Mouse (Mus musculus): Measurements from ENCODE around the gene Cst9. TPM values are rescaled to one million over a fixed set of nuclear protein-coding genes. Genes with fewer than 3 reads are reported as not detected.

Gene Cst9
- not detected in 2 replicates for polyA plus RNA-seq (2014; fragmentation: Nextera tagmentation; extraction: Ambion mirVana)

DNA sequence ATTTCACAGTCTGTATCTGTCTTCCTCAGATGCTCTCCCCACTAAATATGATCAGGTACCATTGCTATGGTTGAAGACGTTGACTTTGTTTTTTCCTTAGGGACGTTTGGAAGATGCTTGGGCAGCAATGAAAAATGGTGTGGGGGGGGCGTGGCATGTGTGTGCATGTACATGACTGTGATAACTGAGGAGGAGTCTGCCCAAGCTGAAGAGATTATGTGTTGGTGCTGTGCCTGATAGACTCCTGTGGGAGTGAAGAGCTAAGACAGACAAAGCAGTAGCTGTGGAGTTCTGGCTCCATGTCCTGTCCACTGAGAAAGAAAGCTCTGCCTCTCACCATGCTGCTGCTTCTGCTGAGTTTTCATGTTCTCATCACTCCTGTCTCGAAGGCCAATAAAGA, at the start of gene Cst9:
Cst9 (plus strand) TSS at position 236 of the 400 bp plus-strand sequence.
- Histone ChIP-seq H3K4me1 (ENCODE audit: control insufficient read depth, insufficient read depth, low read length) (no peaks in the 10 kb centered on the region), H3K4me2 (ENCODE audit: low read depth, severe bottlenecking) (no peak within 1 kb of the TSS), H3K9me3 (ENCODE audit: control insufficient read depth, low read length) (no peaks in the 10 kb centered on the region), H3K9ac (ENCODE audit: low read length) (no peak within 1 kb of the TSS), H3K27ac (replicated peaks; ENCODE audit: low read depth, low read length) (no peak within 1 kb of the TSS), H3K27me3 (ENCODE audit: control insufficient read depth, insufficient read depth, low read length) (no peaks in the 10 kb centered on the region), H3K4me3 (ENCODE audit: low read depth, low read length) (no peak within 1 kb of the TSS), H3K36me3 (ENCODE audit: control insufficient read depth, insufficient read depth, low read length) (no peaks in the 10 kb centered on the region)
- no peak for ATAC-seq (ENCODE audit: insufficient number of reproducible peaks, low FRiP score, low TSS enrichment, low read depth)
- WGBS: 75% methylated on average over 4 of the region's 4 CpGs
- no peak for DNase-seq (ENCODE audit: low spot score)

DNA sequence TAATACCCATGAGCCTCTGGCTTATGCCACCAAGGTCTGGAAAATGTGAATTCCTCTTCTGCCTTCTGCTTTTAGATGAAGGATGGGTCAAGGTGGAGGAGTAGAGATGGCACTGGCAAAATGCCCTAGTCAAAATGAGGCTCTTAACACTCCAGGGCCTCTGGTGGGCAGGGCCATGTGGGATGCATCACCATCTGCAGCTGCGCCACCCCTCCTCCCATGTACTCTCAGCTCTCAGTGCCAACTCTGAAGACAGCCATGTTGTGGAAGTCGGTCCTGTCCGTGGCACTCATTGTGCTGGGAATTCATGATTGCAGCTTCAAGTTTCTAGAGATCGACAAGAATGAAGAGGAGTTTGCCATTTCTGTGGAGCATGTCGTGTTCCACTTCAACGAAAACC, 45.8 kb upstream of the Cst9 start, which contains the start of gene Cst12:
Cst12 (plus strand) TSS at position 220 of the 400 bp plus-strand sequence.
- H3K9me3 ChIP-seq (ENCODE audit: control insufficient read depth, low read length): no peaks in the 10 kb centered on the region
- H3K4me3 ChIP-seq (ENCODE audit: low read depth, low read length): no peak within 1 kb of the TSS
- H3K4me2 ChIP-seq (ENCODE audit: low read depth, severe bottlenecking): no peak within 1 kb of the TSS
- DNase-seq (ENCODE audit: low spot score) (no peak), ATAC-seq (ENCODE audit: insufficient number of reproducible peaks, low FRiP score, low TSS enrichment, low read depth) (no peak)
- no peaks in the 10 kb centered on the region for H3K4me1 ChIP-seq (ENCODE audit: control insufficient read depth, insufficient read depth, low read length)
- no peaks in the 10 kb centered on the region for H3K27me3 ChIP-seq (ENCODE audit: control insufficient read depth, insufficient read depth, low read length)
- H3K9ac ChIP-seq (ENCODE audit: low read length): no peak within 1 kb of the TSS
- H3K36me3 ChIP-seq (ENCODE audit: control insufficient read depth, insufficient read depth, low read length): no peaks in the 10 kb centered on the region
- 90% methylated on average over 6 of the region's 6 CpGs for WGBS
- H3K27ac ChIP-seq (replicated peaks; ENCODE audit: low read depth, low read length): no peak within 1 kb of the TSS

DNA sequence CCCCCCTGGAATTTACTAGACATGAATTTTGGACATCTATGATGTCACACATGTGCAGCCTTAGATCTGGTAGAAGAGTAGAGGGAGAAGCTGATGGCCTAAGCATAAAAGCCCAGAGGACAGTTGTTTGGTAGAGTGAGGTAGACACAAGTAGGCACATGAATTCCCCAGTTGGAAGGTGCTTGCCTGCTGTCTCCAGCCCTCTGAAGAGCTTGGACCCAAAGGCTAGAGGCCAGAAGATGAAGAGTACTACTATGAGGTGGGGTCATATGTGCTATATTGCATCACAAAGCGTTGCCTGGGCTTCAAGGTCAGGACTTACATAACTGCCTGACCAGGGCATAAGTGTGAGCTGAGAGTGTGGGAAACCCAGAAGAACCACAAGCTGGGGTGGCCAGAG, 36.5 kb upstream of the Cst9 start, which contains the start of gene Cst8:
Cst8 (plus strand) TSS at position 301 of the 400 bp plus-strand sequence.
- Histone ChIP-seq H3K4me3 (ENCODE audit: low read depth, low read length) (no peak within 1 kb of the TSS), H3K4me1 (ENCODE audit: control insufficient read depth, insufficient read depth, low read length) (no peaks in the 10 kb centered on the region), H3K27me3 (ENCODE audit: control insufficient read depth, insufficient read depth, low read length) (no peaks in the 10 kb centered on the region), H3K36me3 (ENCODE audit: control insufficient read depth, insufficient read depth, low read length) (no peaks in the 10 kb centered on the region), H3K27ac (replicated peaks; ENCODE audit: low read depth, low read length) (no peak within 1 kb of the TSS), H3K9me3 (ENCODE audit: control insufficient read depth, low read length) (no peaks in the 10 kb centered on the region), H3K9ac (ENCODE audit: low read length) (no peak within 1 kb of the TSS), H3K4me2 (ENCODE audit: low read depth, severe bottlenecking) (no peak within 1 kb of the TSS)
- ATAC-seq (ENCODE audit: insufficient number of reproducible peaks, low FRiP score, low TSS enrichment, low read depth): no peak
- WGBS: 90% methylated on average over 1 of the region's 1 CpGs
- no peak for DNase-seq (ENCODE audit: low spot score)

DNA sequence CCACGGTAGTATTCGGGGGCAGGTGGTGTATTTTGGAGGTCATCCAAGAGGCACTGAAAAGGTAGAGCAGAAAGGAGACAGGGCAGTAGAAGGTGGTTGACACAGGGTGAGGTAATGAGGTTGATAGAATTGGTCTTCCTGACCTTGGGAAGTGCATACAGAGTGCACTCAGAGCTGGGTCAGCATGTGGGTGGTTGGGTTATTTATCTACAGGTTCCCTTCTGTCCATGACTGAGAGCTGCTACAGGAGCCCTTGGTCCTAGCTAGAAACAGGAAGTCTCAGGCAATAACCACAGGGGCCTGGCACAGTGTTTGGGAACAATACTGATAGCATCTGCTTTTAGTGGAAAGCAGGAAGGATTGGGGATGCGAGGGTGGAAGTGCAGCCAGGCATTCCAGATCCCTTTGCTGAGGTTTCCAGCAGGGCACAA, 33.4 kb upstream of the Cst9 start:
- no peak for DNase-seq (ENCODE audit: low spot score)
- Histone ChIP-seq H3K4me3 (ENCODE audit: low read depth, low read length) (no peak overlapping the region), H3K9me3 (ENCODE audit: control insufficient read depth, low read length) (no peaks in the 10 kb centered on the region), H3K4me1 (ENCODE audit: control insufficient read depth, insufficient read depth, low read length) (no peaks in the 10 kb centered on the region), H3K9ac (ENCODE audit: low read length) (no peak overlapping the region), H3K27me3 (ENCODE audit: control insufficient read depth, insufficient read depth, low read length) (no peaks in the 10 kb centered on the region), H3K4me2 (ENCODE audit: low read depth, severe bottlenecking) (no peak overlapping the region), H3K36me3 (ENCODE audit: control insufficient read depth, insufficient read depth, low read length) (no peaks in the 10 kb centered on the region), H3K27ac (replicated peaks; ENCODE audit: low read depth, low read length) (no peak overlapping the region)
- ATAC-seq (ENCODE audit: insufficient number of reproducible peaks, low FRiP score, low TSS enrichment, low read depth): no peak
- WGBS: 67% methylated on average over 3 of the region's 3 CpGs

DNA sequence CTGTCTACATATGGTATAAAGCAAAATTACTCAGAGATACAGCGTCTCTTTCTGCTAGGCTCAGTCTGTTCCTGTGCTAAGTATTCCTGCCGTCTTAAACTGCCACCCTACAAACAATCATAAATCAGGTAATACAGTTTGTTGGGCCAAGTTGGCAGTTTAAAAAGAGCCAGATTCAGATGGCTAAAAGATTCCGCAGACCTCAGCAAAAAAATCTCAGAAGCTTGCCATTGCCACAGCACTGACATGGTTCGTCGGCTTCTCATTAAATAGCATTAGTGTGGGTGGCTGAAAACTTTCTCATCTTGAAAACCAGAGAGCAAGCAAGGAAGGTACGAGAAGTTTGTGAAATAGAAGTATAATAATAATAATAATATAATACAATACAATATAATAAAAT, 28.3 kb upstream of the Cst9 start:
- H3K4me1 ChIP-seq (ENCODE audit: control insufficient read depth, insufficient read depth, low read length): no peaks in the 10 kb centered on the region
- H3K4me3 ChIP-seq (ENCODE audit: low read depth, low read length): no peak overlapping the region
- 69% methylated on average over 6 of the region's 6 CpGs for WGBS
- DNase-seq (ENCODE audit: low spot score) (no peak), ATAC-seq (ENCODE audit: insufficient number of reproducible peaks, low FRiP score, low TSS enrichment, low read depth) (no peak; the same call in 1 of the 2 replicates)
- no peaks in the 10 kb centered on the region for H3K27me3 ChIP-seq (ENCODE audit: control insufficient read depth, insufficient read depth, low read length)
- no peak overlapping the region for H3K4me2 ChIP-seq (ENCODE audit: low read depth, severe bottlenecking)
- H3K36me3 ChIP-seq (ENCODE audit: control insufficient read depth, insufficient read depth, low read length): no peaks in the 10 kb centered on the region
- no peak overlapping the region for H3K27ac ChIP-seq (replicated peaks; ENCODE audit: low read depth, low read length)
- H3K9me3 ChIP-seq (ENCODE audit: control insufficient read depth, low read length): no peaks in the 10 kb centered on the region
- H3K9ac ChIP-seq (ENCODE audit: low read length): no peak overlapping the region

DNA sequence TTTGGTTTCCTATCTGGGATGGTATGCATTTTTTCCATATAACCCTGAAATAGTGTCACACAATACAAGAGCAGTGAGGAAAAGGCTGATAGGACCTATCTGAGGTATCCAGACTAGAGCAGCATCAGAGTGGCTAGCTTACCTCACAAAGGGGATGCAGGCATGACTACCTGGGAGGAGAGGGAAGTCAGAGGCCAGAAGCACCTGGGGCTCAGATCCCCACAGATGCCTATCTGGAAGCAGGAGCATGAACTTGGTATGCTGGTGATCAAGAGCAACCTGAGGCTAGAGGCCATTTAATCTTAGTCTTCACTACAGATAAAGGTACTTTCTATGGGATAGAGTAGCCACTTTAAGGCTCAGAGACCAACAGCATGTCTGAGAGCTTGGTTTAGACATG, 15.0 kb upstream of the Cst9 start, which contains the start of gene Cst13:
Cst13 (plus strand) TSS at position 173 of the 400 bp plus-strand sequence.
- Histone ChIP-seq H3K27me3 (ENCODE audit: control insufficient read depth, insufficient read depth, low read length) (no peaks in the 10 kb centered on the region), H3K4me1 (ENCODE audit: control insufficient read depth, insufficient read depth, low read length) (no peaks in the 10 kb centered on the region), H3K9ac (ENCODE audit: low read length) (no peak within 1 kb of the TSS), H3K4me3 (ENCODE audit: low read depth, low read length) (no peak within 1 kb of the TSS), H3K36me3 (ENCODE audit: control insufficient read depth, insufficient read depth, low read length) (no peaks in the 10 kb centered on the region), H3K4me2 (ENCODE audit: low read depth, severe bottlenecking) (no peak within 1 kb of the TSS), H3K27ac (replicated peaks; ENCODE audit: low read depth, low read length) (no peak within 1 kb of the TSS), H3K9me3 (ENCODE audit: control insufficient read depth, low read length) (no peaks in the 10 kb centered on the region)
- DNase-seq (ENCODE audit: low spot score) (no peak), ATAC-seq (ENCODE audit: insufficient number of reproducible peaks, low FRiP score, low TSS enrichment, low read depth) (no peak)

DNA sequence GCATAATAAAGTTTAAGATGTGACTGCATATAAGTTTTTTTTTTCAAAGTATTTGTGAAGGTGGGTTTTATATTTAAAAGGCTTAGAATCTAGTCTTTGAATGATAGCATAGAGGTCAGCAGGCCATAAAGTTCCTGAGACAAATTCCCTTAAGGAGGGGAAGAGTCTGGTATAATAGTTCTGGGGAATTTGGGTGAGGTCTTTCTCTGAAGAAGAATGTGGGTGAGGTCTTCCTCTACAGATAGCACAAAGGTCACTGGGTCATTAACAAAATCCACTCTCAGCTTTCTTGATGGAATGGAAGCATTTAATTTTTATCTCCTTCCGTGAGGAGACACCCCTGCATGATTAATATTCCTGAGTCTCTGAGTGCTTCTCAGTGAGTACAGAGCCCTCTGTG, 9.0 kb upstream of the Cst9 start:
- 62% methylated on average over 1 of the region's 1 CpGs for WGBS
- Histone ChIP-seq H3K9me3 (ENCODE audit: control insufficient read depth, low read length) (no peaks in the 10 kb centered on the region), H3K4me2 (ENCODE audit: low read depth, severe bottlenecking) (no peak overlapping the region), H3K9ac (ENCODE audit: low read length) (no peak overlapping the region), H3K4me1 (ENCODE audit: control insufficient read depth, insufficient read depth, low read length) (no peaks in the 10 kb centered on the region), H3K4me3 (ENCODE audit: low read depth, low read length) (no peak overlapping the region), H3K27me3 (ENCODE audit: control insufficient read depth, insufficient read depth, low read length) (no peaks in the 10 kb centered on the region), H3K27ac (replicated peaks; ENCODE audit: low read depth, low read length) (no peak overlapping the region), H3K36me3 (ENCODE audit: control insufficient read depth, insufficient read depth, low read length) (no peaks in the 10 kb centered on the region)
- no peak for ATAC-seq (ENCODE audit: insufficient number of reproducible peaks, low FRiP score, low TSS enrichment, low read depth)
- no peak for DNase-seq (ENCODE audit: low spot score)

DNA sequence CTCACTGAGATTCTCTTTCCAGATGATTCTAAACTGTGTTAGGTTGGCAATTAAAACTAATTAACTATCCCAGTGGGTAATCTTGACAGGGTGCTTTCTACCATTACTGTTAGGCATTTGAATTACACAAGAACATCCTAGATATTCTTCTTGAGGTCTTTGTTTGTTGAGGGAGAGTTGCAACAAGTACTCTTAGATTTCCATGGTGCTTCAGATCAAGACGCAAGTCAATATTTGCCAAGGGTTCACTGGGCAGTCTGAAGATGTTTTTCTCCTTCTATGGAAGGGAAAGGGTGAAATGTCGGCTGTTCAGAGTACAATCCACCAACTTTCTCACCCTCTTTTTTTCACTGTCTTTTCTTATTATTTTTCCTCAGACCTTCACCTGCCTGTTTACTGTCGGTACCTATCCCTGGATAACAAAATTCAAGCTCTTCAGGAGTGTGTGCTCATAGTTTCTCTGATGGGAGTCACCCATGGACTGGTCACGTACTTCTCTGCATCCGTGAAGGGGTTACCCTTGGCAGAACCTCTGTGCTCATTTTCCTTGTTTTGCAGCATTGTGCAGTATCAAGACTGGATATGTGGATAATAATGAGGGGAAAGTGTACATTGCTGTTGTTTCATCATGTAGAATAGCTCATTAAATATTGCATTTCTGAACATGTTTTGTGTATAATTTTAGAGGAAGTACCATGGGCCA, 3.3 kb downstream of the Cst9 start:
- Histone ChIP-seq H3K9me3 (ENCODE audit: control insufficient read depth, low read length) (no peaks in the 10 kb centered on the region), H3K9ac (ENCODE audit: low read length) (no peak overlapping the region), H3K4me1 (ENCODE audit: control insufficient read depth, insufficient read depth, low read length) (no peaks in the 10 kb centered on the region), H3K27ac (replicated peaks; ENCODE audit: low read depth, low read length) (no peak overlapping the region), H3K4me2 (ENCODE audit: low read depth, severe bottlenecking) (no peak overlapping the region), H3K27me3 (ENCODE audit: control insufficient read depth, insufficient read depth, low read length) (no peaks in the 10 kb centered on the region), H3K36me3 (ENCODE audit: control insufficient read depth, insufficient read depth, low read length) (no peaks in the 10 kb centered on the region), H3K4me3 (ENCODE audit: low read depth, low read length) (no peak overlapping the region)
- DNase-seq (ENCODE audit: low spot score): no peak
- no peak for ATAC-seq (ENCODE audit: insufficient number of reproducible peaks, low FRiP score, low TSS enrichment, low read depth)
- 91% methylated on average over 5 of the region's 5 CpGs for WGBS

DNA sequence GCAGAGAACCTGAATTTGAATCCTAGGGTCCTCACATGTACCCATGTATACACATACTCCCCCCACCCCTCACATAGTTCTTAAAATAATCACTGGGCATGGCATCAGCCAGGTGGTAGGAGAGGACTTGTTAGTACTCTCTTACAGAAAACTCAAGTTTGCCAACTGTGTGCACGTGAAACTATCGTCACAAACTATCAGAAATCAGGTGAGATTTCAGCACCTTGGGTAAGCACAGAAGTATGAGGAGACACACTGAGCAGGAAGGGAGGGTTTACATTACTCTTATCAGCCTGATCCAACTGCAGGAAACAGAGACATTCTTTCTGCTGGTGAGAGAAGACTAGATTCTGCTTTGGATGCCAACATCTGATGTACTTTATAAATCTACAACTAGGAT, 4.3 kb downstream of the Cst9 start:
- WGBS: 86% methylated on average over 2 of the region's 2 CpGs
- ATAC-seq (ENCODE audit: insufficient number of reproducible peaks, low FRiP score, low TSS enrichment, low read depth): no peak

More for the DNA sequence above, 4.3 kb downstream of the Cst9 start:
- H3K4me1 ChIP-seq (ENCODE audit: control insufficient read depth, insufficient read depth, low read length): no peaks in the 10 kb centered on the region
- no peak for DNase-seq (ENCODE audit: low spot score)
- no peak overlapping the region for H3K9ac ChIP-seq (ENCODE audit: low read length)
- H3K36me3 ChIP-seq (ENCODE audit: control insufficient read depth, insufficient read depth, low read length): no peaks in the 10 kb centered on the region
- no peak overlapping the region for H3K4me3 ChIP-seq (ENCODE audit: low read depth, low read length)
- H3K27me3 ChIP-seq (ENCODE audit: control insufficient read depth, insufficient read depth, low read length): no peaks in the 10 kb centered on the region
- H3K4me2 ChIP-seq (ENCODE audit: low read depth, severe bottlenecking): no peak overlapping the region
- no peak overlapping the region for H3K27ac ChIP-seq (replicated peaks; ENCODE audit: low read depth, low read length)
- no peaks in the 10 kb centered on the region for H3K9me3 ChIP-seq (ENCODE audit: control insufficient read depth, low read length)

Measured in limb, embryonic 11.5 days (tissue).